In the genomic region with DNA sequence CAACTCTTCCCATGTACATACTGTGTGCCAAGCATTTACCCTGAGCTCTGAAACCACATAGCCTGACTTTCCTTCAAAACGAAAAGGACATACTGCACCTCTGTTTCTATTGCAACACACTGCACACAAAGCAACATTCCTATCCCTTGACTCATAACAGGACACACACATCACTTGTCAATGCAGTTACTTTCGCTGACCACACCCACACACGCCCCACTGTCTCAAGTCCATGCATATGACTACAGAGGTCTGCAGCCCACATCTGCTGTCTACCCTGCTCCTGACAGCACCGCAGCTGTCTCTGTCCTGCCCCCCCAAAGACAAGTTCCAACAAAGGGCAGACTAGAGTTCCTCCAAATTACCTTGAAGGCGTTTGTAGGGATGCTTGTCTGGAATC, we compare ENCODE assay signal across 18 mouse cellular contexts. TPM values are rescaled to one million over a fixed set of nuclear protein-coding genes. Genes with fewer than 3 reads are reported as not detected.
DNase-seq lines count a peak whose midpoint lies in the region; ATAC-seq and TF ChIP-seq lines count a peak whose summit lies in the region.
"Had no signal": no experiment of that assay in that cellular context is flagged by ENCODE, and none has a peak within 500 bp of the region (broad histone marks: within the 10 kb centered on the region; RNA-seq: fewer than 3 reads in every experiment).

No protein-coding gene starts in this region.

- no peak for TF ChIP-seq CTCF in lung, embryonic 14.5 days (IDR thresholded peaks at IDR 0.05; ENCODE audit: low read depth)

- H3K9ac ChIP-seq in lung, embryonic 14.5 days = no peak overlapping the region
- H3K9ac ChIP-seq: hindbrain, embryonic 12.5 days; kidney, embryonic 15.5 days; limb, embryonic 12.5 days had no signal

- no peaks in the 10 kb centered on the region for H3K9me3 ChIP-seq in lung, embryonic 14.5 days (ENCODE audit: low read depth, low read length)
- H3K9me3 ChIP-seq in hindbrain, embryonic 10.5 days = no peaks in the 10 kb centered on the region
- H3K9me3 ChIP-seq: heart, embryonic 10.5 days; hindbrain, embryonic 12.5 days; kidney, embryonic 15.5 days; limb, embryonic 12.5 days had no signal

- no peaks in the 10 kb centered on the region for H3K79me2 ChIP-seq in myocyte (ENCODE audit: control insufficient read depth, insufficient read depth)

- H3K4me2 ChIP-seq in lung, embryonic 14.5 days = no peak overlapping the region
- H3K4me2 ChIP-seq in myocyte (ENCODE audit: low read depth) = no peak overlapping the region
- H3K4me2 ChIP-seq: hindbrain, embryonic 12.5 days; kidney, embryonic 15.5 days; limb, embryonic 12.5 days had no signal

- no peak for ATAC-seq in lung, embryonic 14.5 days (ENCODE audit: insufficient read depth)
- ATAC-seq: activated CD4-positive, CD25-positive, alpha-beta regulatory T cell, adult 4 months had no signal

- no peaks in the 10 kb centered on the region for H3K36me3 ChIP-seq in lung, embryonic 14.5 days (ENCODE audit: insufficient read depth)
- H3K36me3 ChIP-seq in myocyte (ENCODE audit: control insufficient read depth, insufficient read depth) = no peaks in the 10 kb centered on the region
- H3K36me3 ChIP-seq in hindbrain, embryonic 10.5 days = no peaks in the 10 kb centered on the region
- H3K36me3 ChIP-seq: heart, embryonic 10.5 days; hindbrain, embryonic 12.5 days; kidney, embryonic 15.5 days; limb, embryonic 12.5 days had no signal

- peak; percentile 57 for DNase-seq in lung, embryonic 14.5 days
- no peak for DNase-seq in lung, postnatal 36 days
- peak; percentile 29 for DNase-seq in ES-CJ7 (ENCODE audit: low read depth, low spot score)
- peak; percentile 45 for DNase-seq in fat pad, adult 2 months (ENCODE audit: extremely low read depth, low read depth, low spot score)
- DNase-seq in cerebellum, adult 8-10 months = no peak
- DNase-seq in left cerebral cortex, postnatal 10 days (ENCODE audit: extremely low spot score in 1 of 2, low spot score in 2 of 2) = no peak
- DNase-seq in hindbrain, embryonic 10.5 days (ENCODE audit: low spot score) = no peak
- DNase-seq: cerebellum, postnatal 10 days; thymus, postnatal 36 days had no signal

- no peak overlapping the region for H3ac ChIP-seq in myocyte (ENCODE audit: control insufficient read depth, insufficient read length)

- H3K4me1 ChIP-seq in lung, embryonic 14.5 days (ENCODE audit: insufficient read depth) = peaks cover 24% of the 10 kb centered on the region
- peaks cover 14% of the 10 kb centered on the region; the same call in 1 of the 2 replicates for H3K4me1 ChIP-seq in hindbrain, embryonic 10.5 days (replicated peaks)

- TF ChIP-seq POLR2A in myocyte (IDR thresholded peaks at IDR 0.05; ENCODE audit: insufficient read length, low read depth) = no peak

- H3K4me3 ChIP-seq in lung, embryonic 14.5 days (ENCODE audit: low read depth, low read length) = no peak overlapping the region
- no peak overlapping the region for H3K4me3 ChIP-seq in myocyte
- no peak overlapping the region for H3K4me3 ChIP-seq in hindbrain, embryonic 10.5 days
- H3K4me3 ChIP-seq: heart, embryonic 10.5 days; hindbrain, embryonic 12.5 days; kidney, embryonic 15.5 days; limb, embryonic 12.5 days had no signal

- H3K27me3 ChIP-seq in lung, embryonic 14.5 days (ENCODE audit: insufficient read depth, low read length) = no peaks in the 10 kb centered on the region
- no peaks in the 10 kb centered on the region for H3K27me3 ChIP-seq in myocyte (ENCODE audit: control insufficient read depth, insufficient read depth, insufficient read length)
- H3K27me3 ChIP-seq in hindbrain, embryonic 10.5 days (ENCODE audit: insufficient read depth, poor library complexity, severe bottlenecking) = no peaks in the 10 kb centered on the region
- H3K27me3 ChIP-seq: hindbrain, embryonic 12.5 days; kidney, embryonic 15.5 days; limb, embryonic 12.5 days had no signal

- H3K27ac ChIP-seq in lung, embryonic 14.5 days (ENCODE audit: low read depth) = no peak overlapping the region
- no peak overlapping the region for H3K27ac ChIP-seq in hindbrain, embryonic 10.5 days
- H3K27ac ChIP-seq: heart, embryonic 10.5 days; hindbrain, embryonic 12.5 days; kidney, embryonic 15.5 days; limb, embryonic 12.5 days had no signal

- intact Hi-C loops in left cerebral cortex, postnatal 10 days (cut with DNase I) = no loop called here

- 52% methylated on average over 5 of the region's 5 CpGs for WGBS in lung, embryonic 14.5 days
- 76% methylated on average over 5 of the region's 5 CpGs for WGBS in hindbrain, embryonic 10.5 days

TF ChIP-seq in myocyte, 11 proteins besides CTCF, POLR2A, EP300 and RAD21:
- TF ChIP-seq TCF12 (IDR thresholded peaks at IDR 0.05; ENCODE audit: insufficient read depth, poor library complexity, severe bottlenecking) (peak; percentile 65), POLR2AphosphoS2 (IDR thresholded peaks at IDR 0.05; ENCODE audit: insufficient read length, low read depth) (no peak), REST (IDR thresholded peaks at IDR 0.05; ENCODE audit: insufficient read depth, insufficient read length) (no peak), E2F4 (IDR thresholded peaks at IDR 0.05; ENCODE audit: insufficient read depth) (no peak), MYOG (IDR thresholded peaks at IDR 0.05; ENCODE audit: control insufficient read depth in 1 of 3, insufficient read depth in 1 of 3, insufficient read length in 2 of 3, low read depth in 2 of 3) (peak in 2 of 3 experiments; percentile 81 to 89), MAX (IDR thresholded peaks at IDR 0.05; ENCODE audit: low read depth) (no peak), TCF3 (IDR thresholded peaks at IDR 0.05; ENCODE audit: insufficient read length, low read depth) (peak; percentile 39), SRF (IDR thresholded peaks at IDR 0.05; ENCODE audit: control insufficient read depth, insufficient read length, low read depth) (no peak), USF1 (IDR thresholded peaks at IDR 0.05; ENCODE audit: low read depth) (no peak), CEBPB (IDR thresholded peaks at IDR 0.05; ENCODE audit: insufficient read depth, poor library complexity, severe bottlenecking) (peak; percentile 98), MYOD1 (IDR thresholded peaks at IDR 0.05; ENCODE audit: control insufficient read depth in 1 of 3, insufficient read length in 2 of 3, low read depth in 2 of 3) (peak in 2 of 3 experiments; percentile 95 to 97)

RNA-seq across cellular contexts. Expression of gene Actbl2, which starts 21.5 kb away (rescaled TPM):
- not detected in 2 replicates for polyA plus RNA-seq in lung, embryonic 14.5 days (2014; fragmentation: Nextera tagmentation; extraction: Ambion mirVana)
- not detected for polyA plus RNA-seq in myocyte (2012; fragmentation: generic; extraction: Trizol)
- not detected for total RNA-seq in left cerebral cortex, postnatal 10 days (2021)
- polyA plus RNA-seq in hindbrain, embryonic 10.5 days (2016; fragmentation: Nextera tagmentation; extraction: Ambion mirVana) = not detected in 2 replicates
- total RNA-seq: layer of hippocampus, postnatal 25 days; megakaryocyte, adult 5-6 weeks had no signal
- polyA plus RNA-seq: heart, embryonic 10.5 days; hindbrain, embryonic 12.5 days; kidney, embryonic 15.5 days; limb, embryonic 12.5 days; spleen, adult 2 months had no signal

Comparison
In these comparisons a context has a peak if more than half of its experiments do, and no peak if none do; other contexts are left out.
1. DNase-seq: peak in lung, embryonic 14.5 days (single experiment), ES-CJ7 (single experiment) and fat pad, adult 2 months (single experiment); none in lung, postnatal 36 days (single experiment), cerebellum, adult 8-10 months (single experiment), left cerebral cortex, postnatal 10 days (0 of 2) and hindbrain, embryonic 10.5 days (single experiment).